Mouse (Mus musculus) forebrain, postnatal 0 days (tissue): ENCODE measurements around the gene Kank3. TPM values are rescaled to one million over a fixed set of nuclear protein-coding genes. Genes with fewer than 3 reads are reported as not detected.

Experiments
- ATAC-seq: fragments of 200-750 bp; cut with Nextera tagmentation; 2 replicates; pipeline ENCODE4 v1.8.0; 2017; ENCODE audit warnings: mild to moderate bottlenecking, moderate library complexity
- DNase-seq: peaks from one replicate; pipeline ENCODE4 v3.0.0-alpha.2; 2015
- H3K27ac ChIP-seq: fragments of 300-500 bp; sonication (generic); 2 replicates; pipeline ENCODE4 v1.5.1; 2014; ENCODE audit warnings: low read depth, mild to moderate bottlenecking, antibody characterized with exemption, low read length, moderate library complexity, mixed read lengths
- H3K27me3 ChIP-seq: fragments of 300-500 bp; sonication (generic); 2 replicates; pipeline ENCODE4 v1.6.1; 2014; ENCODE audit warnings: mild to moderate bottlenecking, low read length, mixed read lengths; ENCODE audit not compliant: insufficient read depth
- H3K36me3 ChIP-seq: fragments of 300-500 bp; sonication (generic); 2 replicates; pipeline ENCODE4 v1.6.1; 2014; ENCODE audit warnings: mild to moderate bottlenecking, moderate library complexity; ENCODE audit not compliant: insufficient read depth
- H3K4me1 ChIP-seq: fragments of 300-500 bp; sonication (generic); 2 replicates; pipeline ENCODE4 v1.6.1; 2014; ENCODE audit warnings: antibody characterized with exemption; ENCODE audit not compliant: insufficient read depth
- H3K4me2 ChIP-seq: fragments of 300-500 bp; sonication (generic); 2 replicates; pipeline ENCODE4 v1.6.1; 2014; ENCODE audit warnings: low read depth, mild to moderate bottlenecking, moderate library complexity
- H3K4me3 ChIP-seq: fragments of 300-500 bp; sonication (generic); 2 replicates; pipeline ENCODE4 v1.5.1; 2014; ENCODE audit warnings: low read depth, low read length, mixed read lengths
- H3K9ac ChIP-seq: fragments of 300-500 bp; sonication (generic); 2 replicates; pipeline ENCODE4 v1.6.1; 2014; ENCODE audit warnings: mild to moderate bottlenecking
- H3K9me3 ChIP-seq: fragments of 300-500 bp; sonication (generic); 2 replicates; pipeline ENCODE4 v1.6.1; 2016; ENCODE audit warnings: low read length
- CTCF ChIP-seq: sonication (generic); IDR thresholded peaks from 2 replicates; pipeline ENCODE4 v1.5.1; 2016; ENCODE audit warnings: antibody characterized with exemption, control low read depth, low read depth
- WGBS: fragments of 180-500 bp; shearing (Covaris S2); extraction: QIAGEN DNeasy Blood & Tissue Kit; methylation state at CpG from one replicate; pipeline ENCODE4 v1.1.7; 2014; 5-methylcytosine and 5-hydroxymethylcytosine counted together
- polyA plus RNA-seq: library from polyadenylated mRNA; unstranded; fragments of >200 nt; fragmentation: Nextera tagmentation; extraction: Ambion mirVana; gene quantifications from 2 replicates; pipeline ENCODE4 v1.2.1, GENCODE M21; 2015
- total RNA-seq: library from RNA; depleted of rRNA; stranded (reverse); fragments of >200 nt; gene quantifications from 2 replicates; pipeline ENCODE4 v1.2.3, GENCODE M21; 2014; rRNA removed

The Kank3 gene
- total and polyA plus RNA-seq, 2 experiments from 2014 or later, result 42.7 to 43.4 TPM

DNA sequence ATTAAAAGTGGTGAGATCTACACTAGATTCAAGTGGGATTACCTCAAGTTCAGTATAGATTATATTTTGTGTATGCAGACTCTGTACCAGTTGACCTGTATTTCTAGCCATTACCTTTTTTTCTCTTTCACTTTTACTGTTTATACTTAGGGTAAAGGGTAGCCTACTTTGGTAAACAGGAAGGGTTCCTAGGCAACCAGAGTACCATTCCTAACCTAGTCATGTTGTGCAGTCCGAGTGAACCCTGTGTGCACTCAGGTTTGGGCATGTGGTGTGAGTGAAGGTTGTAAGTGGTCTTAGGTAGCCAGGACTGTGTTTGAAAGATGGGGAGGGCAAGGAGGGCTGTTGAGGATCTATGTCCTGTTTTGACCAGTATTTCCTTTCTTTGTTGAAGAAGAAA, 41.0 kb downstream of the Kank3 start:
- ATAC-seq (no peak), DNase-seq (no peak)
- Histone ChIP-seq H3K9ac (no peak overlapping the region), H3K36me3 (peaks cover 25% of the 10 kb centered on the region), H3K27ac (no peak overlapping the region), H3K27me3 (no peaks in the 10 kb centered on the region), H3K4me1 (no peaks in the 10 kb centered on the region), H3K9me3 (no peaks in the 10 kb centered on the region), H3K4me2 (no peak overlapping the region), H3K4me3 (no peak overlapping the region)
- no peak for TF ChIP-seq CTCF
- WGBS, result 74% methylated on average over 1 of the region's 1 CpGs

DNA sequence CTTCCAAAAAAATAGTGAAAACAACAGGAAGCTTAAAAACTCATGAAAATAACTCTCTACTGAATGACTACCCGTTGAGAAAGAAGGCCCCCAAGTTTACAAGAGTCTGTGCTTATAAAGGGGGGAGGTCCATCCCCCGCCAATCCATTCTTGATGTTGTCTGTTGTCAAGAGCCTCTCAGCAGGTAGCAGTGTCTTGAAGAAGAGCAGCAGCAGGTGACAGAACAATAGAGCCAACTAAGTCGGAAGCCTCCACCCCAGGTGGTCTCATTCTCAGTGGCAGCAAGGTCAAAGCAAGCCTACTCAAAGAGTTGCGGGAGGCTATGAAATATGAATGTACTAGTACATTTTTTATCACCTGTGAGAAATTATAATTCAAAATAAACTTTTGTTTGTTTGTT, 47.5 kb downstream of the Kank3 start:
- Histone ChIP-seq H3K27ac (no peak overlapping the region), H3K36me3 (no peaks in the 10 kb centered on the region), H3K9me3 (no peaks in the 10 kb centered on the region), H3K9ac (no peak overlapping the region), H3K4me1 (no peaks in the 10 kb centered on the region), H3K27me3 (no peaks in the 10 kb centered on the region), H3K4me2 (no peak overlapping the region), H3K4me3 (no peak overlapping the region)
- DNase-seq (no peak), ATAC-seq (no peak)
- WGBS, result 63% methylated on average over 4 of the region's 4 CpGs
- TF ChIP-seq CTCF, result no peak

DNA sequence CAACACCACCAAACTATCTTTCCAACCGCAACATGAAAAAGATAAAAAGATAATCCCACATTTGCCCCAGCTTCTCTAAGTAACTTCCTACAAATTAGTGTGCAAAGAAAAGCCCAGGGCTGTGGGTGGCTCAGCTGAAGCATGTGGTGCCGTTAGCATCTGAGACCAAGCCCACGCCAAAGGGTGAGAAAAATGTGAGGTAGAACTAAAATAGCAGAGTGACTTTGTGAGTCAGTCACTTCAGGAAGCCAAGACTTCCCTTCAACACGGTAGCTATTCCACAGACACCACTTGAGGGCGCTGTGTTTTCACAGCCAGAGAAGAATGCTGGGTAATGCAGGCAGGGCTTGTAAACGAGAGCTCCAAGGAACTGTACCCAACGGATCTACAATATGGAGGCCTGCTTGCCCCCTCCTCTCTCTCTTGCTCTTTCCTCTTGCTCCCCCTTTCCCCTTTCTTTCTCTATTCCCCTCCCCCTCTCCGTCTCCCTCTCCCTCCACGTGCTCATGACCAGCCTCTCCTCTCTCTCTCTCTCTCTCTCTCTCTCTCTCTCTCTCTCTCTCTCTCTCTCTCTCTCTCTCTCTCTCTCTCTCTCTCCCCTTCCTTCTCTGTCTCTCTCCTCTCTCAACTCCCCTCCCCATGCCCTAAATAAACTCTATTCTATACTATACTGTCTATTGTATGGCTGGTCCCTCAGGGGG, 55.2 kb downstream of the Kank3 start:
- H3K27ac ChIP-seq, result no peak overlapping the region
- WGBS, result 43% methylated on average over 9 of the region's 9 CpGs
- ATAC-seq (no peak), DNase-seq (peak; percentile 2)
- TF ChIP-seq CTCF, result peak; percentile 44
- H3K4me1 ChIP-seq, result no peaks in the 10 kb centered on the region
- no peak overlapping the region for H3K9ac ChIP-seq
- H3K9me3 ChIP-seq, result no peaks in the 10 kb centered on the region
- H3K27me3 ChIP-seq, result no peaks in the 10 kb centered on the region
- no peaks in the 10 kb centered on the region for H3K36me3 ChIP-seq
- no peak overlapping the region for H3K4me2 ChIP-seq
- no peak overlapping the region for H3K4me3 ChIP-seq

Other genes starting within 250 kb of the Kank3 start
- gene Zfp414, start 181.4 kb upstream of the Kank3 start, total RNA-seq, result 31.2 and 58.8 TPM in 2 replicates
- gene Zfp414, start 181.4 kb upstream of the Kank3 start, polyA plus RNA-seq, result 71.8 and 72.0 TPM in 2 replicates
- gene Pram1, start 172.5 kb upstream of the Kank3 start, total RNA-seq, result not detected in 2 replicates
- 0.14 and 0.30 TPM in 2 replicates for gene Pram1, start 172.5 kb upstream of the Kank3 start, polyA plus RNA-seq
- 73.6 and 87.1 TPM in 2 replicates for gene Hnrnpm, start 123.7 kb upstream of the Kank3 start, total RNA-seq
- 135 and 151 TPM in 2 replicates for gene Hnrnpm, start 123.7 kb upstream of the Kank3 start, polyA plus RNA-seq
- gene March2, start 91.8 kb upstream of the Kank3 start, total RNA-seq, result 96.5 and 102 TPM in 2 replicates
- 72.5 and 77.6 TPM in 2 replicates for gene March2, start 91.8 kb upstream of the Kank3 start, polyA plus RNA-seq
- gene Rab11b, start 50.0 kb upstream of the Kank3 start, total RNA-seq, result 78.1 and 106 TPM in 2 replicates
- gene Rab11b, start 50.0 kb upstream of the Kank3 start, polyA plus RNA-seq, result 527 and 560 TPM in 2 replicates
- gene Angptl4, start 28.7 kb upstream of the Kank3 start, total RNA-seq, result 13.2 and 17.2 TPM in 2 replicates
- gene Angptl4, start 28.7 kb upstream of the Kank3 start, polyA plus RNA-seq, result 24.4 and 25.2 TPM in 2 replicates
- gene Rps28, start 14.0 kb downstream of the Kank3 start, total RNA-seq, result 589 and 1,055 TPM in 2 replicates
- 603 and 823 TPM in 2 replicates for gene Rps28, start 14.0 kb downstream of the Kank3 start, polyA plus RNA-seq
- 258 and 291 TPM in 2 replicates for gene Ndufa7, start 14.1 kb downstream of the Kank3 start, total RNA-seq
- gene Ndufa7, start 14.1 kb downstream of the Kank3 start, polyA plus RNA-seq, result 529 and 626 TPM in 2 replicates
- gene Cd320, start 32.6 kb downstream of the Kank3 start, total RNA-seq, result 17.2 and 27.5 TPM in 2 replicates
- 50.3 and 53.6 TPM in 2 replicates for gene Cd320, start 32.6 kb downstream of the Kank3 start, polyA plus RNA-seq
- gene Gm7029, start 63.3 kb downstream of the Kank3 start, total RNA-seq, result not detected in 2 replicates
- not detected in 2 replicates for gene Gm7029, start 63.3 kb downstream of the Kank3 start, polyA plus RNA-seq
- 4.3 and 4.7 TPM in 2 replicates for gene Kifc1, start 80.1 kb downstream of the Kank3 start, total RNA-seq
- 1.3 and 1.4 TPM in 2 replicates for gene Kifc1, start 80.1 kb downstream of the Kank3 start, polyA plus RNA-seq
- gene Platr17, start 94.6 kb downstream of the Kank3 start, total RNA-seq, result not detected in 2 replicates
- 1.9 and 2.0 TPM in 2 replicates for gene Platr17, start 94.6 kb downstream of the Kank3 start, polyA plus RNA-seq
- 70.4 and 77.1 TPM in 2 replicates for gene Daxx, start 98.9 kb downstream of the Kank3 start, total RNA-seq
- 41.5 and 45.2 TPM in 2 replicates for gene Daxx, start 98.9 kb downstream of the Kank3 start, polyA plus RNA-seq
- gene Tapbp, start 105.4 kb downstream of the Kank3 start, total RNA-seq, result 27.2 and 36.0 TPM in 2 replicates
- gene Tapbp, start 105.4 kb downstream of the Kank3 start, polyA plus RNA-seq, result 25.0 and 26.2 TPM in 2 replicates
- gene Zbtb22, start 105.4 kb downstream of the Kank3 start, total RNA-seq, result 34.4 and 44.0 TPM in 2 replicates
- 20.4 and 22.3 TPM in 2 replicates for gene Zbtb22, start 105.4 kb downstream of the Kank3 start, polyA plus RNA-seq
- 75.7 and 76.3 TPM in 2 replicates for gene Rgl2, start 119.0 kb downstream of the Kank3 start, total RNA-seq
- gene Rgl2, start 119.0 kb downstream of the Kank3 start, polyA plus RNA-seq, result 24.1 and 27.1 TPM in 2 replicates
- 57.0 and 78.4 TPM in 2 replicates for gene Pfdn6, start 129.8 kb downstream of the Kank3 start, total RNA-seq
- gene Pfdn6, start 129.8 kb downstream of the Kank3 start, polyA plus RNA-seq, result 173 and 185 TPM in 2 replicates
- gene Wdr46, start 130.1 kb downstream of the Kank3 start, total RNA-seq, result 18.9 and 21.9 TPM in 2 replicates
- gene Wdr46, start 130.1 kb downstream of the Kank3 start, polyA plus RNA-seq, result 15.9 and 23.2 TPM in 2 replicates
- 11.5 and 11.7 TPM in 2 replicates for gene B3galt4, start 141.0 kb downstream of the Kank3 start, total RNA-seq
- 8.3 and 9.8 TPM in 2 replicates for gene B3galt4, start 141.0 kb downstream of the Kank3 start, polyA plus RNA-seq
- gene Vps52, start 145.3 kb downstream of the Kank3 start, total RNA-seq, result 46.2 and 46.8 TPM in 2 replicates
- gene Vps52, start 145.3 kb downstream of the Kank3 start, polyA plus RNA-seq, result 59.6 and 66.1 TPM in 2 replicates
- gene Rps18, start 145.5 kb downstream of the Kank3 start, total RNA-seq, result 1,357 and 2,159 TPM in 2 replicates
- gene Rps18, start 145.5 kb downstream of the Kank3 start, polyA plus RNA-seq, result 876 and 1,153 TPM in 2 replicates
- gene H2-K1, start 189.8 kb downstream of the Kank3 start, total RNA-seq, result 14.3 and 21.9 TPM in 2 replicates
- gene H2-K1, start 189.8 kb downstream of the Kank3 start, polyA plus RNA-seq, result 17.3 and 21.2 TPM in 2 replicates
- gene Ring1, start 214.2 kb downstream of the Kank3 start, total RNA-seq, result 20.7 and 21.4 TPM in 2 replicates
- 15.7 and 19.0 TPM in 2 replicates for gene Ring1, start 214.2 kb downstream of the Kank3 start, polyA plus RNA-seq
- gene H2-Ke6, start 217.5 kb downstream of the Kank3 start, total RNA-seq, result 39.1 and 58.0 TPM in 2 replicates
- 54.6 and 55.7 TPM in 2 replicates for gene H2-Ke6, start 217.5 kb downstream of the Kank3 start, polyA plus RNA-seq
- gene Slc39a7, start 221.2 kb downstream of the Kank3 start, total RNA-seq, result 126 and 161 TPM in 2 replicates
- gene Slc39a7, start 221.2 kb downstream of the Kank3 start, polyA plus RNA-seq, result 124 and 138 TPM in 2 replicates
- 56.2 and 60.8 TPM in 2 replicates for gene Rxrb, start 221.3 kb downstream of the Kank3 start, total RNA-seq
- 58.1 and 58.4 TPM in 2 replicates for gene Rxrb, start 221.3 kb downstream of the Kank3 start, polyA plus RNA-seq
- gene Col11a2, start 228.9 kb downstream of the Kank3 start, total RNA-seq, result 10.2 and 28.0 TPM in 2 replicates
- gene Col11a2, start 228.9 kb downstream of the Kank3 start, polyA plus RNA-seq, result 1.2 and 2.1 TPM in 2 replicates